Mouse (Mus musculus) G1E (cell line): Measurements from ENCODE around the gene Tspan3. TPM values are rescaled to one million over a fixed set of nuclear protein-coding genes. Genes with fewer than 3 reads are reported as not detected.
A peak's percentile ranks its signal among the peaks of the same experiment; 100 is the strongest.

ENCODE experiments used
- ATAC-seq: 2 replicates; pipeline ENCODE4 v1.8.0; 2016; ENCODE audit warnings: mild to moderate bottlenecking; ENCODE audit not compliant: insufficient number of reproducible peaks, poor library complexity, low FRiP score, severe bottlenecking; ENCODE audit errors: extremely low read depth
- DNase-seq: peaks from one replicate; pipeline ENCODE4 v3.0.0; 2012; ENCODE audit warnings: low spot score
- H3K27me3 ChIP-seq: 2 replicates; pipeline ENCODE4 v1.6.1; 2012; ENCODE audit warnings: mild to moderate bottlenecking, low read length, inconsistent platforms; ENCODE audit not compliant: insufficient read depth
- H3K36me3 ChIP-seq: replicated peaks from 2 replicates; pipeline ENCODE3; 2012; ENCODE audit warnings: mild to moderate bottlenecking, inconsistent platforms
- H3K4me1 ChIP-seq: 2 replicates; pipeline ENCODE4 v1.6.1; 2012; ENCODE audit warnings: low read depth, low read length, inconsistent platforms, mixed read lengths; ENCODE audit not compliant: insufficient read depth
- H3K4me3 ChIP-seq: 2 replicates; pipeline ENCODE4 v1.5.1; 2012; ENCODE audit warnings: low read depth, mild to moderate bottlenecking, inconsistent platforms, low read length, moderate library complexity, mixed read lengths
- H3K9me3 ChIP-seq: replicated peaks from 2 replicates; pipeline ENCODE4 v1.6.1; 2012; ENCODE audit warnings: inconsistent platforms
- CTCF ChIP-seq: IDR thresholded peaks from 2 replicates; pipeline ENCODE4 v1.5.1; 2012; ENCODE audit warnings: low read depth, low read length, inconsistent platforms, mixed read lengths
- GATA1 ChIP-seq: IDR thresholded peaks from 2 replicates; pipeline ENCODE4 v1.6.1; 2012; ENCODE audit warnings: borderline replicate concordance, low read length, inconsistent platforms, mixed read lengths
- GATA2 ChIP-seq: IDR thresholded peaks from 2 replicates; pipeline ENCODE4 v1.6.1; 2012; ENCODE audit warnings: low read depth, low read length, inconsistent platforms, borderline replicate concordance
- POLR2AphosphoS5 ChIP-seq: IDR thresholded peaks from 2 replicates; pipeline ENCODE4 v1.6.1; 2012; ENCODE audit warnings: low read depth, low read length, inconsistent platforms; ENCODE audit not compliant: insufficient replicate concordance
- TAL1 ChIP-seq: conservative IDR thresholded peaks from 2 replicates; pipeline ENCODE4 v1.6.1; 2012; ENCODE audit warnings: low read depth, low read length, inconsistent platforms, mixed read lengths
- polyA plus RNA-seq: library from polyadenylated mRNA; stranded (reverse); fragments of >175 nt; gene quantifications from 2 replicates; pipeline ENCODE4 v1.2.3, GENCODE M21; 2012
- total RNA-seq, 2 experiments: library from RNA; stranded (forward) in 1 of 2; stranded (reverse) in 1 of 2; fragments of 200-1000 nt in 1 of 2; fragments of >200 nt in 1 of 2; fragmentation: Nextera tagmentation in 1 of 2; gene quantifications; 2 replicates each; pipeline ENCODE4 v1.2.3; 2014 to 2017

Gene Tspan3
- total and polyA plus RNA-seq, 3 experiments = 0.33 TPM; not detected in 2

GRCm38 (mm10) chr9:56204316-56204715 is 39.0 kb upstream of the Tspan3 start:
- no peak for ATAC-seq
- no peak for TF ChIP-seq GATA1
- no peak for TF ChIP-seq GATA2
- TF ChIP-seq POLR2AphosphoS5 = no peak
- TF ChIP-seq TAL1 = no peak
- TF ChIP-seq CTCF = no peak
- H3K27me3 ChIP-seq = peaks cover 5% of the 10 kb centered on the region; the same call in 1 of the 2 replicates
- no peaks in the 10 kb centered on the region for H3K4me1 ChIP-seq
- H3K9me3 ChIP-seq = no peaks in the 10 kb centered on the region
- H3K36me3 ChIP-seq = peaks cover 44% of the 10 kb centered on the region
- no peak for DNase-seq
- no peak overlapping the region for H3K4me3 ChIP-seq

DNA sequence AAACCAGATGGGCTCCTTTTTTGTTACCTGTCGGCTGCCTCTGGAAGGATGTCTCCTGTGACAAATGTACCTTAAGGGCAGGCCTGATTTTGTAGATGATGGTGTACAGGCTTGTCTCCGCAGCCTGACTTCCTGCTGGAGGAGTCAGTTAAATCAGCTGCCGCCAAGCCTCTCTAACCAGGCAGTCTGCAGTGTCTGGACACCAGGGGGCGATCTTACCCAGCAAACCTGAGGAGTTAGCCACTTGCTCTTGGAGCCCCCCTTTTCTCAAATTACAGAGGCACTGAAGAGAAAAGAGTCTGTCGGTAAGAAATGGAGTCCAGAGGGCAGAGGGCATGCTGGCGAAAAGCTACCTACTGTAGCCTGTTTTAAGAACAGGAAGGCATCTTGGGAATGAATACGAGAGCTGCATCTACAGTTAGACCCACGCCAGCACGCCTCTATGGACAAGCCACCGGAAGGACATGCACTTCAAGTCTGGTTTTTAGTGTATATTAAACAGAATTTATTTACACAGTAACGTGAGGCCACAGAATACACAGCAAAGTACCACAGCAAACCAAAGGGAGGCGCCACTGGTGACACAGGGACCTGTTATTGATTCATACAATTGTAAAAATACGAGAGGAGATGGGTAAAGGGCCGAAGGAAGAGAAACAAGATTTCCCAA is 35.5 kb upstream of the Tspan3 start:
- Histone ChIP-seq H3K4me1 (no peaks in the 10 kb centered on the region), H3K4me3 (no peak overlapping the region), H3K9me3 (no peaks in the 10 kb centered on the region), H3K36me3 (peaks cover 24% of the 10 kb centered on the region), H3K27me3 (peaks cover 5% of the 10 kb centered on the region; the same call in 1 of the 2 replicates)
- ATAC-seq (0 out of 2 replicates have a peak, but pooled peaks have one; percentile 28), DNase-seq (peak; percentile 36)
- TF ChIP-seq GATA2 (no peak), GATA1 (no peak), TAL1 (no peak), POLR2AphosphoS5 (no peak), CTCF (peak; percentile 63)

DNA sequence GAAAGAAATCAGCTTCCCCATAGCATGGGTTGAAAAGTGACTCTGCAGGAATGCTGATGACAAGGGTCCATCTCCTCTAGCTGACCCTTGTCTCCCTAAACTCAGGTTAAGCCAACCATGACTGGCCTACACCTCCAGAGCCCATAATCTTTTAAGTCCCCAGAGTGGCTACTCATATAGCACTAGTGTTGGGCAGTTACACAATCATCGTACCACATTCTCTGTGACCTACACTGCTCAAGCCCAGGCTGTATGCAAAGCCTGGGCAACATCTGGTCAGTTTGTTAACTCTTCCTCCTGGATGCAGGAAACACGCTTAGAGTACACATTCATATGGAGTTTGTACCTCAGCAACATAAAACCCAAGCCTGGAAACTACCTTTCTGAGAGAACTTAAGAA is 34.9 kb upstream of the Tspan3 start:
- Histone ChIP-seq H3K9me3 (no peaks in the 10 kb centered on the region), H3K27me3 (peaks cover 7% of the 10 kb centered on the region; the same call in 1 of the 2 replicates), H3K4me1 (no peaks in the 10 kb centered on the region), H3K36me3 (peaks cover 18% of the 10 kb centered on the region), H3K4me3 (no peak overlapping the region)
- no peak for ATAC-seq
- no peak for DNase-seq
- TF ChIP-seq POLR2AphosphoS5 (no peak), CTCF (no peak), TAL1 (no peak), GATA1 (no peak), GATA2 (no peak)

GRCm38 (mm10) chr9:56196921-56197320 is 31.6 kb upstream of the Tspan3 start:
- Histone ChIP-seq H3K36me3 (no peaks in the 10 kb centered on the region), H3K4me1 (no peaks in the 10 kb centered on the region), H3K9me3 (no peaks in the 10 kb centered on the region), H3K27me3 (peaks cover 25% of the 10 kb centered on the region), H3K4me3 (no peak overlapping the region)
- no peak for TF ChIP-seq TAL1
- TF ChIP-seq CTCF = no peak
- no peak for TF ChIP-seq GATA1
- no peak for TF ChIP-seq POLR2AphosphoS5
- no peak for TF ChIP-seq GATA2
- no peak for ATAC-seq
- no peak for DNase-seq

GRCm38 (mm10) chr9:56195193-56195592 is 29.9 kb upstream of the Tspan3 start:
- DNase-seq (no peak), ATAC-seq (no peak)
- H3K4me3 ChIP-seq = no peak overlapping the region
- no peaks in the 10 kb centered on the region for H3K9me3 ChIP-seq
- H3K4me1 ChIP-seq = no peaks in the 10 kb centered on the region
- TF ChIP-seq GATA1 = no peak
- no peak for TF ChIP-seq CTCF
- no peak for TF ChIP-seq GATA2
- no peak for TF ChIP-seq POLR2AphosphoS5
- H3K36me3 ChIP-seq = no peaks in the 10 kb centered on the region
- peaks cover 30% of the 10 kb centered on the region for H3K27me3 ChIP-seq

DNA sequence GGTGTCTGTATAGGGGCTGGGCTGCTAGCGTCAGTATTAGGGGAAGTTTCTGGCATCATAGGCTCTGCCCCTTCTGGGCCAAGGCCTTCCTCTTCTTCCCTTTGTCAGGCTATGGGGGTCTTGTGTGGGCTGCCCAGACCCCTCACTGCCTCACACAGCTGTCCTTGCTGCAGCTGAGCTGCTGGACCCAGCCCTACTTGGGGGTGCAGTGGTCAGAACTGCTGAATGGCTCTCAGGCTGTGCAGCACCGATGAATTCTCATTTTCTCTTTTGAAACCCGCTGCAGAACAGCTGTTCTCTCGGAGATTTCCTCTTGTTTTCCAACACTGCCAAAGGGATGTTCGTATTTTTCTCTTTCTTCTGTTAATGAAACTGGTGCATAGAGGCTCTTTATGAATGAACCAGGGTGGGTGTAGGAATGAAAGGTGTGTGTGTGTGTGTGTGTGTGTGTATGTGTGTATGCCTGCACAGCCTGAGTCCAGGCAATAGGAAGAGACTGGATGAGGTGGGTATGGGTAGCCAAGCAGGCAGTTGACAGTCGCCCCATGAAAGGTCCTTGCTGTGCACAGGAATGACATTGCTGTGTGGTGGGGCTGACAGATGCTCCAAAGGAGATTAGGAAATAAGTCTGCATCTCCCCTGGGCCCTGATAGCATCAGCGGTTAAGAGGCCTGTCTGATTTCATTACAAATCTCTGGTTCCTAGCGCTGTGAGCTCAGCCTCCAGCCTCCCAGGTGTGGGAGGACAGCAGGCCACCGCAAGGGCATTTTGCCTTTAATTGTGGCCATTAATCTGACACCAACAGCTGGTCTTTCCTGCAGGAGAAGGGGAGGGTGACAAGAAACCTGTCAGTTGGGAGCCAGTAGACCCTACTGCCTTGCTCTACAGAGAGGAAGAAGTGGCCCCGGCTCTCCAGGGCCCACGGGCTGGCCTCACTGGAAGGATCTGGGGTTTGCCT is 26.5 kb upstream of the Tspan3 start:
- ATAC-seq = no peak
- Histone ChIP-seq H3K4me1 (no peaks in the 10 kb centered on the region), H3K27me3 (peaks cover 29% of the 10 kb centered on the region), H3K4me3 (no peak overlapping the region), H3K36me3 (no peaks in the 10 kb centered on the region), H3K9me3 (no peaks in the 10 kb centered on the region)
- no peak for DNase-seq
- TF ChIP-seq TAL1 = no peak
- no peak for TF ChIP-seq GATA1
- TF ChIP-seq GATA2 = no peak
- TF ChIP-seq CTCF = no peak
- TF ChIP-seq POLR2AphosphoS5 = no peak
